Mouse (Mus musculus): ENCODE measurements around the gene Cetn4.

DNA sequence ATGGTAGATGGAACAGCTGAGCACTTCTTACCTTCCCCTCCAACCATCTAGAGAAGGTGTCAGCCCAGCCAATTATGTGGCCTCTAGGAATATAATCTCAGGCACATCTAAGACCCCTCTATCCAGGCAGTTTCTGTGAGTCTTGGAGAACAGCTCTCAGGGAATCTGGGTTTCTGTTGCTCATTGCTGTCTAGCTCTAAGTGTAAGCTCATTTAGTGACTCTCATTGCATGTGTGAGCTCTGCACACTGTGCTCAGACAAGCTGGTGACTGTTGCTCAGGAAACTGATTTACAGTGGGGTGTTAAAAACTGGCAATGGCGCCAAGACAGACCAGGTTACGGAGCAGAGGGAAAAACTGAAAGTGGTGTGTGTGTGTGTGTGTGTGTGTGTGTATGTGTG is 20.6 kb downstream of the Cetn4 start:
- TF ChIP-seq JUN (IDR thresholded peaks at IDR 0.05; ENCODE audit: insufficient read depth, low read depth, low read length), result no peak
- no peak for TF ChIP-seq CTCF (conservative IDR thresholded peaks at IDR 0.05 in 1 of 2, IDR thresholded peaks at IDR 0.05 in 1 of 2; ENCODE audit: low read depth in 2 of 2, low read length in 2 of 2)
- TF ChIP-seq MAFK (IDR thresholded peaks at IDR 0.05; ENCODE audit: insufficient replicate concordance, low read length), result no peak
- no peak for TF ChIP-seq ETS1 (conservative IDR thresholded peaks at IDR 0.05; ENCODE audit: low read depth, low read length)
- TF ChIP-seq UBTF (IDR thresholded peaks at IDR 0.05; ENCODE audit: low read depth, low read length), result no peak
